Mouse (Mus musculus): ENCODE data around the gene Hist3h2ba. TPM values are rescaled to one million over a fixed set of nuclear protein-coding genes. Genes with fewer than 3 reads are reported as not detected.

Hist3h2ba gene
- polyA plus RNA-seq, 1 experiment, result not detected

DNA sequence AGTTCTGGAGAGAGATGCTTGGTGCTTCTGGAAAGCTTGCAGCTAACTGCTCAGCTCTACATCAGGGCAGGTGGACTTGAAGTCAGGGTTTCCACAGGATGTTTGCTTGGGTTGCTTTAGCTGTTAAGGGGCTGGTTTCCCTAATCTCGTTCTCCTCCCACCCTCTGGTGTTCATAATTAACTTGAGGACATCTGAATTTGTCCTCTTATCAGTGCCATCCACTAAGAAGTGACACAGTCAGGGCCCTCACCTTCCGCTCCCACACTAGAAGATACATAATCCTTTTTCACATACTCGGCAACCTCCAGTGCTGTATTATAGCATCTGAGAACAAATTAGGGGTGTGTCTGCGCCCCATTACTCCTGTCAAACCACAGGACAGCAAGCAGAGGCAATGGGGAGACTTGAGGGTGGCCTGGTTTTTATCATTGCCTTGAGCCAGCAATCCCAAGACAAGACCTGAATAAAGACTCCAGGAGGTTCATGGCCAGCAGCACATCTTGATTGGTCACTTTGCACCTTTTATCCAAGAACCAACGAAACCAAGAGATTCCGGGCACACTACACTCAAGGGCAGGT lies 44.5 kb downstream of the Hist3h2ba start:
- TF ChIP-seq CTCF (IDR thresholded peaks at IDR 0.05; ENCODE audit: low read depth, low read length) (no peak), POLR2A (IDR thresholded peaks at IDR 0.05; ENCODE audit: borderline replicate concordance, low read depth, low read length) (no peak)
- H3K27ac ChIP-seq (ENCODE audit: insufficient read depth, low read depth, low read length), result no peak overlapping the region
- H3K4me1 ChIP-seq (ENCODE audit: control insufficient read depth, insufficient read depth, low read length), result no peaks in the 10 kb centered on the region
- H3K4me3 ChIP-seq (ENCODE audit: insufficient read depth, low read length), result no peak overlapping the region

DNA sequence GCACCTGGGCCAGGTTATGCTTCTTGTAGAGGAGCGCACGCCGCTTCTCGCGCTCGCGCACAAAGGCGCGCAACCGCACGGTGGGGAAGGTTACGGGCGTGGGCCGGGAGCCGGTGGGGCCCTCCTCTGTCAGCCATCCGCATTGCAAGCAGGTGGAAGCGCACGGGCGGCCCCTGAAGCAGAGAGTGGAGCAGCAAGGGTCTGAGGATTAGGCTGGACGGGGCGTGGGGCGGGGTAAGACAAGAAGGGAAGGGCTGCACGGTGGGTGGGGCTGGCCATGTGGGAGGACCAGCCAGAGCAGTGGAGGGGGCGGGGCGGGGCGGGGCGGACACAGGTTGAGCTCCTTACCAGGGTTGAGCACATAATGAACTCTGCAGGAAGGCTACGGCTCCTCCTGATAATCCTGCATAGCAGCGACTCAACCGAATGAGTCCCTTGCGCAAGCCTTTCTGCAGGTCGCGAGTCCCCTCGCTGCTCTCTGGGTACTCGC lies 45.7 kb downstream of the Hist3h2ba start:
- H3K27ac ChIP-seq (ENCODE audit: insufficient read depth, low read depth, low read length), result no peak overlapping the region
- peak overlapping the region; percentile 47 for H3K4me3 ChIP-seq (ENCODE audit: insufficient read depth, low read length)
- no peak for TF ChIP-seq CTCF (IDR thresholded peaks at IDR 0.05; ENCODE audit: low read depth, low read length)
- no peak for TF ChIP-seq POLR2A (IDR thresholded peaks at IDR 0.05; ENCODE audit: borderline replicate concordance, low read depth, low read length)
- no peaks in the 10 kb centered on the region for H3K4me1 ChIP-seq (ENCODE audit: control insufficient read depth, insufficient read depth, low read length)

DNA sequence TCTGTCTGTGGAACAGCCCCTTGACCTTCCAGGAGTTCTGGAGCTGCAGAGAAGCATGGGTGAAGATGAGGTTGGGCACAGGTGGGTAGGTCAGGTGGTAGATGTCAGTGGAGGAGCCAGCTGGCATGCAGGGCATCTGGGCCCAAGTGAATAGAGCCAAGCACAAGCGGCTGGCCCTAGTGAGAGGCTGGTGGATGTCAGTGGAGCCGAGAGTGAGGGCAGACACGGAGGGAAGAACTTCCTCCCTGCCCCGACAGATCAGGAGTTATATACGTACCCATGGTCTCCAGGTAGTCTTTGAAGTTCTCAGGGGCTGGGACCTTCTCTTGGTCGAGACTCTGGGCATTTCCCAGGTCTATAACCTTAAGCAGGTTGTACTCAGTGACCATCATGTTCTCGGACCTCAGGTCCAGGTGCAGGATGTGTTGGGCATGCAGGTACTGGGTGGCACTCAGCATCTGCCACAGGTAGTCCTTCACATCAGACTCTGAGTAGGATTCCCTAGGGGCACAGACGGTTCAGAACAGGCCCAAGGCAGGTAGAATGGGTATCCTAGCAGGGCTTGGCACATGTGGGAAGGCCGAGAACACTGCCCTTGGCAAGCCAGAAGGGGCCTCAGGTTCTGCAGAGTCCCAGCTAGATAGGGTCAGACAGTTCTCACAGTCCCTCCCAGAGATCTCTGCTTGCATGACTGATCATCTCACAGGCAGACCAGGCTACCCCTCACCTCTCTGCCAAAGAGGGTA lies 46.5 kb downstream of the Hist3h2ba start:
- TF ChIP-seq POLR2A (IDR thresholded peaks at IDR 0.05; ENCODE audit: borderline replicate concordance, low read depth, low read length) (no peak), CTCF (IDR thresholded peaks at IDR 0.05; ENCODE audit: low read depth, low read length) (no peak)
- no peaks in the 10 kb centered on the region for H3K4me1 ChIP-seq (ENCODE audit: control insufficient read depth, insufficient read depth, low read length)
- no peak overlapping the region for H3K4me3 ChIP-seq (ENCODE audit: insufficient read depth, low read length)
- no peak overlapping the region for H3K27ac ChIP-seq (ENCODE audit: insufficient read depth, low read depth, low read length)

DNA sequence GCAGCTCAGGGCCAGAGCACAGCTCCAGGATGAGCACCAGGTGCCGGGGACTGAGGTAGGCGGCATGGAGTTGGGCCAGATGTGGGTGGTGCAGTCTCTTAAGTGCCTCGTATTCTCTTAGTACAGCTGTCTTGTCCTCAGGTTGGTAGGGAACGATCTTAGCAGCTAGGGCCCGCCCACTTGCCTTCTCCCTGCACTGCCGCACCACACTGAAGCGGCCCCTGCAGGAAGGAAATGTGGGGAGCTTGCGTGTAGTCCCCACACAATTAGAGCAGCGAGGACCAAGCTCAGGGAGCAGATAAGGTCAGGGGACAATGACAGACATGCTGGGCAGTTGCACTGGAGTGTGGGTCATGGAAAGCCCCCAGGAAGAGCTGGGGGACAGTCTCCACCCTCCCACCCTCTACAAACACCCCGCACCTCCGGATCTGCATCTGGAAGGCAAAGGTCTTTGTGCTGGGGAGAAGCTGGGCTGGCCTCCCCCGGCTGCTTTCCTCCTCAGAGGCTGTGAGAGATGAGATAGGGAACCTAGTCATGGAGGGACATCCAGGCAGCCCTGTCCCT lies 47.2 kb downstream of the Hist3h2ba start:
- Histone ChIP-seq H3K27ac (ENCODE audit: insufficient read depth, low read depth, low read length) (no peak overlapping the region), H3K4me3 (ENCODE audit: insufficient read depth, low read length) (no peak overlapping the region), H3K4me1 (ENCODE audit: control insufficient read depth, insufficient read depth, low read length) (no peaks in the 10 kb centered on the region)
- no peak for TF ChIP-seq POLR2A (IDR thresholded peaks at IDR 0.05; ENCODE audit: borderline replicate concordance, low read depth, low read length)
- no peak for TF ChIP-seq CTCF (IDR thresholded peaks at IDR 0.05; ENCODE audit: low read depth, low read length)

DNA sequence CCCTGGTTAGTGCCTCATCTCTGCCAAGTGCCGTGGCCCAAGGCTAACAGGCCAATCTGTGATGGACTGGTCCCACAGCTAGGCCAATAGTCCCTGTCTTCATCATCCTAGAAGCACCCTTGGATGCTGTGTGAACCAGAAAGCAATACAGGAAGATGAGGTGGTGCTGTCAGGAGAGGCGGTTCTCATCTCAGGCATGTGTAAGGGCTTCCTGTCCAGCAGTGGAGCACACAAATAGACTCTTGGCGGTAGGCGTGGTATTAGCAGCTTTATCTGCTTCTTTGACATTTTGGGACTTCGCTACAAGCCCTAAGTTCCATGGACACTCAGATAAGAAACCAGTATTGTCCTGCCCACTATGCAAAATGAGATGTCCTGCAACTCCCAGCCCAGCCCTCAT lies 48.8 kb downstream of the Hist3h2ba start:
- no peak overlapping the region for H3K27ac ChIP-seq (ENCODE audit: insufficient read depth, low read depth, low read length)
- no peak overlapping the region for H3K4me3 ChIP-seq (ENCODE audit: insufficient read depth, low read length)
- no peaks in the 10 kb centered on the region for H3K4me1 ChIP-seq (ENCODE audit: control insufficient read depth, insufficient read depth, low read length)
- no peak for TF ChIP-seq CTCF (IDR thresholded peaks at IDR 0.05; ENCODE audit: low read depth, low read length)
- no peak for TF ChIP-seq POLR2A (IDR thresholded peaks at IDR 0.05; ENCODE audit: borderline replicate concordance, low read depth, low read length)

Other genes with a start within 250 kb of the Hist3h2ba start
- gene Olfr319, start 249.8 kb upstream of the Hist3h2ba start, polyA plus RNA-seq (2012; ENCODE audit: insufficient read depth, insufficient read length, missing spikeins), result not detected in 2 replicates
- not detected in 2 replicates for gene Olfr318, start 224.9 kb upstream of the Hist3h2ba start, polyA plus RNA-seq (2012; ENCODE audit: insufficient read depth, insufficient read length, missing spikeins)
- gene Olfr317, start 209.7 kb upstream of the Hist3h2ba start, polyA plus RNA-seq (2012; ENCODE audit: insufficient read depth, insufficient read length, missing spikeins), result not detected in 2 replicates
- gene Olfr316, start 196.2 kb upstream of the Hist3h2ba start, polyA plus RNA-seq (2012; ENCODE audit: insufficient read depth, insufficient read length, missing spikeins), result not detected in 2 replicates
- not detected in 2 replicates for gene Olfr315, start 175.7 kb upstream of the Hist3h2ba start, polyA plus RNA-seq (2012; ENCODE audit: insufficient read depth, insufficient read length, missing spikeins)
- not detected in 2 replicates for gene Olfr314, start 166.0 kb upstream of the Hist3h2ba start, polyA plus RNA-seq (2012; ENCODE audit: insufficient read depth, insufficient read length, missing spikeins)
- gene Fam183b, start 147.0 kb upstream of the Hist3h2ba start, polyA plus RNA-seq (2012; ENCODE audit: insufficient read depth, insufficient read length, missing spikeins), result not detected in 2 replicates
- gene Olfr313, start 133.9 kb upstream of the Hist3h2ba start, polyA plus RNA-seq (2012; ENCODE audit: insufficient read depth, insufficient read length, missing spikeins), result not detected in 2 replicates
- not detected in 2 replicates for gene Olfr312, start 119.7 kb upstream of the Hist3h2ba start, polyA plus RNA-seq (2012; ENCODE audit: insufficient read depth, insufficient read length, missing spikeins)
- not detected in 2 replicates for gene Olfr311, start 109.7 kb upstream of the Hist3h2ba start, polyA plus RNA-seq (2012; ENCODE audit: insufficient read depth, insufficient read length, missing spikeins)
- 3.8 and 5.3 TPM in 2 replicates for gene Gm12258, start 101.8 kb upstream of the Hist3h2ba start, polyA plus RNA-seq (2012; ENCODE audit: insufficient read depth, insufficient read length, missing spikeins)
- gene 2810021J22Rik, start 81.7 kb upstream of the Hist3h2ba start, polyA plus RNA-seq (2012; ENCODE audit: insufficient read depth, insufficient read length, missing spikeins), result 3.6 and 4.5 TPM in 2 replicates
- gene Zfp39, start 44.7 kb upstream of the Hist3h2ba start, polyA plus RNA-seq (2012; ENCODE audit: insufficient read depth, insufficient read length, missing spikeins), result 3.3 and 4.0 TPM in 2 replicates
- not detected in 2 replicates for gene Btnl10, start 31.0 kb upstream of the Hist3h2ba start, polyA plus RNA-seq (2012; ENCODE audit: insufficient read depth, insufficient read length, missing spikeins)
- 99.5 and 112 TPM in 2 replicates for gene Rnf187, start 10.0 kb upstream of the Hist3h2ba start, polyA plus RNA-seq (2012; ENCODE audit: insufficient read depth, insufficient read length, missing spikeins)
- gene Hist3h2a, start 5.8 kb downstream of the Hist3h2ba start, polyA plus RNA-seq (2012; ENCODE audit: insufficient read depth, insufficient read length, missing spikeins), result 32.0 and 37.9 TPM in 2 replicates
- gene Trim17, start 5.8 kb downstream of the Hist3h2ba start, polyA plus RNA-seq (2012; ENCODE audit: insufficient read depth, insufficient read length, missing spikeins), result 0.28 TPM in 1 of 2 replicates, not detected in the other
- 21.2 and 22.6 TPM in 2 replicates for gene Trim11, start 29.2 kb downstream of the Hist3h2ba start, polyA plus RNA-seq (2012; ENCODE audit: insufficient read depth, insufficient read length, missing spikeins)
- 0.11 TPM in 1 of 2 replicates, not detected in the other for gene Obscn, start 187.5 kb downstream of the Hist3h2ba start, polyA plus RNA-seq (2012; ENCODE audit: insufficient read depth, insufficient read length, missing spikeins)
- gene Iba57, start 214.8 kb downstream of the Hist3h2ba start, polyA plus RNA-seq (2012; ENCODE audit: insufficient read depth, insufficient read length, missing spikeins), result 3.3 and 4.7 TPM in 2 replicates
- gene Gjc2, start 234.3 kb downstream of the Hist3h2ba start, polyA plus RNA-seq (2012; ENCODE audit: insufficient read depth, insufficient read length, missing spikeins), result not detected in 2 replicates
- gene Guk1, start 243.3 kb downstream of the Hist3h2ba start, polyA plus RNA-seq (2012; ENCODE audit: insufficient read depth, insufficient read length, missing spikeins), result 32.1 and 32.3 TPM in 2 replicates